Mouse (Mus musculus) frontal cortex, postnatal 14 days (tissue): ENCODE data around the gene Phyhd1.

Source experiments
- DNase-seq, 2 experiments: peaks; one replicate each; pipeline ENCODE4 v3.0.0; 2022; ENCODE audit warnings: low spot score in 2 of 2

Phyhd1 gene

DNA sequence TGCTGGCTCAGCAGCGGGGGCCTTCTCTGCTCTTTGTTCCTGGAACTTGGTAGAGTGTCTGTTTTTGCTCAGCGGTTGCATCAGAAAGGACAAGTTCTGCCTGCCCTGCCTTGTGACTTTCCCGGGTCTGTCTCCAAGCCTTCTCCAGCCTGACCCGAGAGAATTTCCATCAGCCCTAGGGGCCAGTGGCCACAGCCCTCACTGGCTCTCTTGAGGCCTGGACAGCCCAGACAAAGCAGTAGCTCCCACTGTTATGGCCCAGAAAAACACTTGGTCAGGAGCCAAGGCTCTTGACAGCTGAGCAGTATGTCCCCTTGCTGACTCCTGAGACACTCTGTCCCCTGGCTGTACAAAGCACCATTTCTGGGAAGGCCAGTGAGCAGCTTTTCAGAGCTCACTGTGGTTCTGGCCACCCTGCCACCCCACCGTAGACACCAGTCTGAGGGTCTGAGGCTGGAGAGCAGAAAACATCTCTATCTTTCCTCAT is at the start of gene Phyhd1:
Gene Phyhd1 (plus strand): TSS at position 437 of the 487 bp plus-strand sequence.
- peak; percentile 48 to 64 for DNase-seq

- DNase-seq = no peak
Measured at GRCm38 (mm10) chr2:30216293-30216692, 49.7 kb upstream of the Phyhd1 start.

DNA sequence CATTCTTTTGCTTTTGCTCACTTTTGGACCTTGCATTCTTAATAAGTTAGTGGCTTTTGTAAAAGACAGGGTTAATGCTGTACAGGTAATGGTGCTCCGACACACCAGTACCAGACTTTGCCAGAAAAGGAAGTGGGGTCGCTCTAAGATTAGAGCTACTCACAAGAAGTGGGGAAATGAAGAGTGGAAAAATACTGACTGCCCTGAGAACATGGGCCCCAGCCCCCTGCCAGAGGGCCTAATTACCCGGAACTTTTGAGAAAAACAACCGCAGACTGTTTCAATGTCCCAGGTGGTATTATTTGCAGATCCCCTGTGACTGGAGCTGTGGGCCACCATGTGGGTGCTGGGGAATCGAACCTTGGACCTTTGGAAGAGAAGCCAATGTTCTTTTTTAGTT is 30.4 kb upstream of the Phyhd1 start:
- DNase-seq = no peak

- no peak for DNase-seq
Measured at GRCm38 (mm10) chr2:30236426-30237198, 29.4 kb upstream of the Phyhd1 start.

DNA sequence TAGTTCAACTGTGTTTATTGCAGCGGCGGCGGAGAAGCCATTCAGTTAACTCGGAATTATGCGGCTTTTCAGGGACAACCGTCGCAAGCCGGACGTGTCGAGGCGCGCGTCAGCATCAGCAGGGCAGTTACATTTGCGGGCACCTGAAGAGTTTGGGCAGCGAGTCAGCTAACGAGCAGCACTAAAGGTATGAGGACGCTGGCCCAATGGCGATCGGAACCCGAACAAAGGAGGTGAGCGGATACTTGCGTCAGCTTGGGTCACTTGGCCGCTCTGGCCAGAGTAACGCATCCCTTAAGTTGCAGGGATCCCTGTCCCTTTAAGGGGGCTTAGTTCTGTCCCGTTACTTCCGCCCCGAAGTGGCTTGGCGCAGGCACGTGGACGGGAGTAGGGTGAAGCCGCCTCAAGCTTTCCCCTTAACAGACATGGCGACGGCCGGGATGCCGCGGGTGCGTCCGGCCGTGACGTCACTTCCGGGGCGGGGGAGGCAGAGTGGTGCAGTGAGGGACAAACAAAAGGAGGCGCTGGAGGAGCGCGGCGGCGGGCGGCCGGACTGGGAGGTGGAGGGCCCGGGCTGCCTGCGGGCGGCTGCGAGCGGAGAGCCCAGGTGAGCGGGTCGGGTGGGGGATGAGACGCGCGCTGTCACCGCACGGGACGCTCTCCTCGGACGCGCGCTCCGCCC is 28.7 kb upstream of the Phyhd1 start, which contains the start of gene Lrrc8a:
Gene Lrrc8a (plus strand): TSS at position 517 of the 682 bp plus-strand sequence.
- peak; percentile 98 to 99 for DNase-seq

DNA sequence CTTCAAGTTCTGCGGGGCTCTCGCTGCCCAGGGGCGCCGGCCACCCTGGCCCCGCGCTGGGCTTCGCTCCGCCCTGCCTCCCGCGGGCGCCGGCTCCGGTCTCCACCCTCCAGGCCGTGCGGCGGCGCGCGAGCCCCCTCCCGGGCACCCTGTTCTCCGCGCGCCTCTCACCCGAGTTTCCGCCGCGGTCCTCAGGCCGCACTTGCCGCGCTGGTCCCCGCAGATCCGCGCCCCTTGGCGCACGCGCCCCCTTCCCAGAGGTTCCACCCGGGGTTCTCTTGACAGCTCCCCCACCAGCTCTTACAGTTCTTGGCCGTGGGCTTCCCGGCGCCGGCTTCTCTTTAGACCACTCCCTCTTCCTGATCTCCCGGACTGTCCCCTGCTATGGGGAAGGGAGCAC is 28.1 kb upstream of the Phyhd1 start:
- peak; percentile 34 to 59 for DNase-seq

GRCm38 (mm10) chr2:30238906-30239465 is 27.0 kb upstream of the Phyhd1 start:
- no peak for DNase-seq

DNA sequence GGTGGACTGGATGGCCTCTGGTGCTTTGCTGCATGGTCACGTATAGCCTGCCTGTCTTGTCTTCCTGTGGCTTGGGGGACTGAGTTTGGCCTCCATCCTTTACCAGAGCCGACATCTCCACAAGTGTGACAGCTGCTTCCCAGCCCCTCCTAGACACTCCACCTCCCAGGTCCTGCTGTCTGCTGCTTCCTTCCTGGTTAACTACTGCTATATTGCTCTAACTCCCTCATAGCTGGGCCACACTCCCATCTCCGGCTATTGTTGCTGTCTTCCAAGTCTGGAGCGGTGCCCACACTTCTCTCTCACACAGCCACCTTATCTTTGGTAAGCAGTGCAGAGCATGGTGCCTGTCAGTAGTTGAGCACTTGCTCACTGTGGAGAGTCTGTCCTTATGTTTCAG is 26.2 kb upstream of the Phyhd1 start:
- no peak for DNase-seq

DNA sequence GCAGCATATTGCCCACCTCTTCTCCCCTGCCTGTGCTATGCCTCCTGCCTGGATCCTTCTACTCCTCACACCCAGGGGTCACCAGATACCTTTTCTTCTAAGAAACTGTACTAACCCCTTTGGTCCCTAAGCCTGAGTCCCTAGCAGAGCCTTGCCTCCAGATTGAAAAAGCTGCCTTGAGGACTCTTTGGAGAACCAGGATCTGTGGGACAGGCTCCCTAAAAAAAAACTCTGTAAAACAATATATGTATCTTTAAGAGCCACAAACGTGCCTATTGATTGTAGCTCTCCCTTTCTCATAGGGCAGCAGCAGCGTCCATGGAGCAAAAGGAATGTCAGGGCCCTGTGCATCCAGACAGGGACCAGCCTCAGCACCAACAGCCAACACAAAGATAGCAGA is 25.7 kb upstream of the Phyhd1 start, which contains the start of gene Gm28035:
Gene Gm28035 (plus strand): TSS at position 301 of the 400 bp plus-strand sequence.
- no peak for DNase-seq

- DNase-seq = no peak
Measured at GRCm38 (mm10) chr2:30242509-30242908, 23.5 kb upstream of the Phyhd1 start.

DNA sequence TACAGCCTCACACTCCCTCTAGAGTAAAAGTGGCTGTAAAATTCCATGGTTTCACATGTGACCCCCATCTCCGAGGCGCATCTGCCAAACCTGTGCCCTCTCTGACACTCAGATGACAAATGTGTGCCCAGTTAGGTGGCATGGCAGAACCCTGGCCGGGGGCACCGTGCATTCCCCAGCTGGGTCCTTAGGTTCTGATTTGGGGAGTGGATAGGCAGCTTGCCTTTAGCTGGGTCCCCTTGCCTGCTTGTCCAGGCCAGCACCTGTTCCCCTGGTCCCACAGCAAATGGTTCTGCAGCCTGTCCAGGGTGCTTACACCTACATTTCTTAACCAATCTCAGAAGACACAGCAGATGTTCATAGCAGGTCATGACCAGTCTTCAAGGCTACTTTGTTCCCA is 22.6 kb upstream of the Phyhd1 start:
- DNase-seq = no peak

GRCm38 (mm10) chr2:30244595-30245178 is 21.3 kb upstream of the Phyhd1 start:
- DNase-seq = no peak

DNA sequence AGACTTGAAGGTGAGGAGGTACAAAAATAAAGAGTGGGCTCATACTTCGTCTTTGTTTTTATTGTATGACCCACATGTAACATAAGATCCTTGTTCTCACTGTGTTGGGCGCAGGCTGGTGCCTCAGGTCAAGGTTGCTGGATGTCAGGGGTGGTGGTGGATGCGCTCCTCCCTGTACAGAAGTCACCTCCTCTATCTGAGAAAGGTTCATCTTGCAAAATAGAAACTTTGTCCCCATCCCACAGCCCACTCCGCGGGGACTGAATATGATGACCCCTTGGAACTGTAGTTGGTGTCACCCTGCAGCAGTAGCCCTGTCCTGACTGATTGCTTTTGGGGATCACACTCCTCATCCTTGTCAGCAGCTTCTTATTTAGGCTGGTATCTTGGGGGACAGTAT is 19.0 kb upstream of the Phyhd1 start:
- DNase-seq = no peak

GRCm38 (mm10) chr2:30247681-30248080 is 18.3 kb upstream of the Phyhd1 start:
- DNase-seq = no peak

DNA sequence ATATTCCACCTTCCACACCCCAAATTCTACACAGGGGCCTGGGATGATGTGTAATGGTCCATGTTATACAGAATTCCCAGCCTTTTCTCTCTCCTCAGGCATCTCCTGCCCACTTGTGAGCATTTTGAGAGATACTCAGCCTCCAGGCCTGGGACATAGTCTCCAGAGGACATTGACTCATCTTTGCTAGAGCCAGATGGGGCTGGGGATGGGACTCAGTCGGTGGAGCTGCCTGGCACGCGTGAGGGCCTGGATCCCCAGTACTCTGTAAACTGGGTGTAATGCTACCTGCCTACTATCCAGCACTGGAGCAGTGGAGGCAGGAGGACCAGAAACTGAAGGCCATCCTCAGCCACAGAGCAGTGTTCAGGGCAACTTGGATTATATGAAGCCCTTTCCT is 16.8 kb upstream of the Phyhd1 start:
- DNase-seq = no peak

- no peak for DNase-seq
Measured at GRCm38 (mm10) chr2:30250166-30251128, 15.6 kb upstream of the Phyhd1 start.

DNA sequence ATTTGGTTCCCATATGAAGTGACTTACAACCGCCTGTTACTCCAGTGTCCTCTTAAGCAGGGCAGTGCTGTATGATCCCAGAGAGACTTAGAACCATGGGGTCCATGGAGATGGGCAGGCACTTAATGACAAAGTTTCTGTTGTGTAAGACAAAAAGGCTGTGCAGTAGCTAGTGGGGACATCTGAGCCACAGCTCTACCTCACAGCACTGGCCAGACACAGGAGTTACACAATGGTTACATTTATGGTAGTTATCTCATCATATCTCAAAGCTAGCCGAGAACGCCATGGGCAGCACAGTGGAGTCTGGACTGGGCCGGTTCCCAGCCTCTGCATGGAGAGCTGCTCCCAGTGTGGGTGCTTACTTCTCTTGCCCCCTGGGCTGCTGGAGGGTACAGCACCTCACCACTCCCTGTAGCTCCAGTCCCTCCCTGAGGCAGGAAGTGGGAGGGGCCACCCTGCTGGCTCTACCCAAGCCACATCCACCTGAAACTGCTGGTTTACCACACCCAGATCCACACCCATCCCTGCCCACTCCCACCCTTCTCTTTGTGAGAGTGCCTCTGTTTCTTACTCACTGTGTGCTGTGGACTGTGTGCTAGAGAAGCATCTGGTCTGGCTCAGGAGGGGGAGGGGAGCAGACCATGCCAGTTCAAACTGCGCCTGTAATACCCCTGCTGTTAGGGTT is 14.4 kb upstream of the Phyhd1 start:
- DNase-seq = no peak

DNA sequence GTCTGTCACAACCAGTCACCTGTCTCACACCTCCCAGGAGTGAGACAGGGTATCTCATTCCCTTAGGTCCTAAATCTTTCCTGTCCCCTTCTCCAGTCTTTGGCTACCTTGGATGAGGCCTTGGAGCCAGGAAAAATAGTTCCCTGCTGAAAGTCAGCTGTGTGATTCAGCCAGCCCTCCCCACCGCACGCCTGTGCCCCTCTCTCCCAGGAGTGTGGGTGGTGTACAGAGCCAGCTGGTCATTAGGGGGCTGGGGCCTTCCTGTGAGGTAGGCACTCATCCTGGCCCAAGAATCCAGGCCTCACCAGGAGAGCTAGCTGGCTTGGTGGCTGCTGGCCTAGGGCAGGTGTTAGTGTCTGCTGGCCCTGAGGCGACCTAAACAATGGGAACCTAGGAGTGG is 13.5 kb upstream of the Phyhd1 start:
- DNase-seq = no peak

DNA sequence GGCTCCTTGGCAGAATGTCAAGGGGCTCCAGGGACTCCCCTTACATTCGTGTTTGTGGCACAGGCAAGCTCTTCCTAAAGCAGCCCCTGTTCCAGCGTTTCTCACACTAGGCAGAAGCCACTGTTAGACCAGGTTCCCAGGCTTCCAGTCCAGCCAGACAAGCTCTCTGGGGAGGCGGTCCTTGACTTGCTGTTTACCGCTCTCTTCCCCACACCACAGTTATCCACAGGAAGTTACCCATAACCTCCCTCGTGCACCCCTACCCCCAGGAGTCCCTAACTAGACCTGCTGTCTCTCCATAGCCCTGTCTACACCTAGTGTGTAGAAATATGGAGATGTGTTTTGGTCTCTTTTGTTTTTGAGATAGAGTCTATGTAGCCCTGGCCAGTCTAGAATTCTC is 12.2 kb upstream of the Phyhd1 start:
- DNase-seq = no peak

- DNase-seq = no peak
Measured at GRCm38 (mm10) chr2:30255631-30256395, 10.2 kb upstream of the Phyhd1 start.
